Mouse (Mus musculus) limb, embryonic 12.5 days (tissue): Measurements from ENCODE around the gene Patz1. TPM values are rescaled to one million over a fixed set of nuclear protein-coding genes. Genes with fewer than 3 reads are reported as not detected.
A peak's percentile ranks its signal among the peaks of the same experiment; 100 is the strongest.

Source experiments
- ATAC-seq: fragments of 200-750 bp; cut with Nextera tagmentation; 2 replicates; pipeline ENCODE4 v1.8.0; 2017; ENCODE audit warnings: low read depth, moderate TSS enrichment; ENCODE audit not compliant: insufficient number of reproducible peaks, insufficient read depth, low FRiP score, low TSS enrichment
- H3K27ac ChIP-seq: fragments of 300-500 bp; sonication (generic); 2 replicates; pipeline ENCODE4 v1.5.1; 2016; ENCODE audit warnings: mild to moderate bottlenecking, moderate library complexity
- H3K27me3 ChIP-seq: fragments of 300-500 bp; sonication (generic); 2 replicates; pipeline ENCODE4 v1.6.1; 2016; ENCODE audit warnings: mild to moderate bottlenecking, moderate library complexity
- H3K36me3 ChIP-seq: fragments of 300-500 bp; sonication (generic); 2 replicates; pipeline ENCODE4 v1.6.1; 2016; ENCODE audit warnings: mild to moderate bottlenecking, moderate library complexity
- H3K4me1 ChIP-seq: fragments of 300-500 bp; sonication (generic); replicated peaks from 2 replicates; pipeline ENCODE4 v1.6.1; 2016
- H3K4me2 ChIP-seq: fragments of 300-500 bp; sonication (generic); 2 replicates; pipeline ENCODE4 v1.6.1; 2016; ENCODE audit warnings: mild to moderate bottlenecking, moderate library complexity
- H3K4me3 ChIP-seq: fragments of 300-500 bp; sonication (generic); replicated peaks from 2 replicates; pipeline ENCODE4 v1.5.1; 2016; ENCODE audit warnings: mild to moderate bottlenecking
- H3K9ac ChIP-seq: fragments of 300-500 bp; sonication (generic); replicated peaks from 2 replicates; pipeline ENCODE4 v1.6.1; 2016; ENCODE audit warnings: mild to moderate bottlenecking, moderate library complexity
- H3K9me3 ChIP-seq: fragments of 300-500 bp; sonication (generic); 2 replicates; pipeline ENCODE4 v1.6.1; 2016; ENCODE audit warnings: mild to moderate bottlenecking, moderate library complexity
- WGBS: fragments of 180-500 bp; shearing (Covaris S2); methylation state at CpG from one replicate; pipeline ENCODE4 v1.1.7; 2016; 5-methylcytosine and 5-hydroxymethylcytosine counted together
- polyA plus RNA-seq: library from polyadenylated mRNA; unstranded; fragments of >200 nt; fragmentation: Nextera tagmentation; extraction: Ambion mirVana; gene quantifications from 2 replicates; pipeline ENCODE4 v1.2.1, GENCODE M21; 2016

The Patz1 gene
- 72.2 and 75.0 TPM in 2 replicates for polyA plus RNA-seq

DNA sequence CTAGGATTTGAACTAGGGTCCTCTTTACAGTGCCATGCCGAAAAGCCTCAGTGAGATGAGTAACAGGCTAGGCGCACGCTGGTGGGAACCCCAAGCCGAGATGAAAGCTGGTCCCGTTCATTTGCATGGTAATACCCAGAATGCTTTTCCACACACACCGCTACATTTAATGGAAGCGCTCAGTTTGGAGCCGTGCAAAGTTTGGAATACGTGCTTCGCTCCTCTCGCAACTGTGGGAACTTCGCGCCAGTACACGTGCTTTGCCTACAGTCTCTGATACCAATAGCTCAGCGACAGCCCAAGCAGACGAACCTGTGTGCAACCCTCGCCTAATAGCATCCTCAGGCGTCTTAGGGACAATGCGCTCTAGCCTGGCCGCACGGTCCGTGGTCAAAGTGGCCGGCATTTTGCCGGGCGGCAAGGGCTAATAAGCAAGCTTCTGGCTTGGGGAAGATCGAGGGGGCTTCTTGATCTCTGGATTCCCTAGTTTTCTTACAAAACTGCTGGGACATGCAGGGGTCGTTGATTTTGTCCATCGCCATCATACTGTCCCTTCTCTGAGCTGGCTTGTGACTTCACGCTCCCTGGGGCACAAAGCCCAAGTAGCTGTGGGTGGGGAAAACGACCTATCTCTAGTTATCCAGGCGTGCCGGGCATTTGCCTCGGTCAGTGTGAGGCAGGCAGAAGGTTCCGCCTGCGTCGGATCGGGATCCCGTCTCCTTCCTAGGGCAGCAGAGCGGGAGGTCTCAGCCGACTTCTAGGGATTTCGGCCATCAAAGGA, at the start of gene Patz1:
Gene Patz1 (plus strand): TSS at position 354 of the 781 bp plus-strand sequence.
- no peaks in the 10 kb centered on the region for H3K9me3 ChIP-seq
- peak; percentile 16 for ATAC-seq
- under 1% methylated on average over 41 of the region's 41 CpGs for WGBS
- H3K4me3 ChIP-seq: peak within 1 kb of the TSS; percentile 86
- H3K27me3 ChIP-seq: no peaks in the 10 kb centered on the region
- H3K9ac ChIP-seq: peak within 1 kb of the TSS; percentile 97
- H3K36me3 ChIP-seq: peaks cover 12% of the 10 kb centered on the region
- H3K4me1 ChIP-seq: peaks cover 27% of the 10 kb centered on the region
- H3K27ac ChIP-seq: peak within 1 kb of the TSS; percentile 100
- peak within 1 kb of the TSS; percentile 100 for H3K4me2 ChIP-seq

- H3K4me2 ChIP-seq: no peak overlapping the region
- H3K27ac ChIP-seq: no peak overlapping the region
- peaks cover 95% of the 10 kb centered on the region for H3K36me3 ChIP-seq
- no peaks in the 10 kb centered on the region for H3K27me3 ChIP-seq
- ATAC-seq: no peak
- no peaks in the 10 kb centered on the region for H3K4me1 ChIP-seq
- H3K4me3 ChIP-seq: no peak overlapping the region
- 92% methylated on average over 7 of the region's 7 CpGs for WGBS
- no peak overlapping the region for H3K9ac ChIP-seq
- no peaks in the 10 kb centered on the region for H3K9me3 ChIP-seq
Measured at GRCm38 (mm10) chr11:3242395-3242794, 46.3 kb upstream of the Patz1 start.

DNA sequence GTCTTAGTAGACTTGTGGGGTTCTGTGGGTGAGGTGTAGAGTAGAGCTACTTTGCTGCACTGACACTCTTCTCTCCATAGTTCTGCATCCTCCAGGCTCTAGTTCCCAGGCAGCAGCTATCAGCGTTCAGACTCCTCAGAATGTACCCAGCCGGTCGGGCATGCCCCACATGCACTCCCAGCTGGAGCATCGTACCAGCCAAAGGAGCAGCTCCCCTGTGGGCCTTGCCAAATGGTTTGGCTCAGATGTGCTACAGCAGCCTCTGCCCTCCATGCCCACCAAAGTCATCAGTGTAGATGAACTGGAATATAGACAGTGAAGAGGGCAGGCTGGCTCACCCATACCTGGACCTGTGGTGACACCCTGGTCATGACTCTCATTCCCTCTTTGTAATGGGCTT, 44.9 kb upstream of the Patz1 start:
- WGBS: 87% methylated on average over 4 of the region's 4 CpGs
- Histone ChIP-seq H3K4me3 (no peak overlapping the region), H3K27ac (no peak overlapping the region), H3K4me1 (no peaks in the 10 kb centered on the region), H3K9ac (no peak overlapping the region), H3K4me2 (no peak overlapping the region), H3K36me3 (peaks cover 95% of the 10 kb centered on the region), H3K27me3 (no peaks in the 10 kb centered on the region), H3K9me3 (no peaks in the 10 kb centered on the region)
- ATAC-seq: no peak

GRCm38 (mm10) chr11:3247387-3247786, 41.3 kb upstream of the Patz1 start:
- H3K4me3 ChIP-seq: no peak overlapping the region
- no peaks in the 10 kb centered on the region for H3K9me3 ChIP-seq
- 96% methylated on average over 2 of the region's 2 CpGs for WGBS
- peaks cover 95% of the 10 kb centered on the region for H3K36me3 ChIP-seq
- H3K9ac ChIP-seq: no peak overlapping the region
- ATAC-seq: no peak
- H3K27me3 ChIP-seq: no peaks in the 10 kb centered on the region
- no peak overlapping the region for H3K27ac ChIP-seq
- H3K4me2 ChIP-seq: no peak overlapping the region
- H3K4me1 ChIP-seq: no peaks in the 10 kb centered on the region

GRCm38 (mm10) chr11:3259537-3259936, 29.1 kb upstream of the Patz1 start:
- Histone ChIP-seq H3K27ac (no peak overlapping the region), H3K4me3 (no peak overlapping the region), H3K9ac (no peak overlapping the region), H3K9me3 (no peaks in the 10 kb centered on the region), H3K4me2 (no peak overlapping the region), H3K4me1 (peaks cover 10% of the 10 kb centered on the region; the same call in 1 of the 2 replicates), H3K27me3 (no peaks in the 10 kb centered on the region), H3K36me3 (peaks cover 89% of the 10 kb centered on the region)
- 88% methylated on average over 1 of the region's 1 CpGs for WGBS
- no peak for ATAC-seq

GRCm38 (mm10) chr11:3265291-3266078, 23.2 kb upstream of the Patz1 start:
- H3K36me3 ChIP-seq: peaks cover 37% of the 10 kb centered on the region
- H3K4me2 ChIP-seq: peak overlapping the region; percentile 77
- H3K4me3 ChIP-seq: peak overlapping the region; percentile 89
- 3% methylated on average over 26 of the region's 26 CpGs for WGBS
- H3K27ac ChIP-seq: peak overlapping the region; percentile 97
- H3K9me3 ChIP-seq: no peaks in the 10 kb centered on the region
- H3K9ac ChIP-seq: peak overlapping the region; percentile 94
- ATAC-seq: 0 out of 2 replicates have a peak, but pooled peaks have one; percentile 3
- peaks cover 17% of the 10 kb centered on the region for H3K4me1 ChIP-seq
- H3K27me3 ChIP-seq: no peaks in the 10 kb centered on the region

- peak within 1 kb of the TSS; percentile 94 for H3K9ac ChIP-seq
- H3K36me3 ChIP-seq: peaks cover 30% of the 10 kb centered on the region
- peak within 1 kb of the TSS; percentile 89 for H3K4me3 ChIP-seq
- H3K27ac ChIP-seq: peak within 1 kb of the TSS; percentile 97
- WGBS: under 1% methylated on average over 72 of the region's 72 CpGs
- H3K4me2 ChIP-seq: peak within 1 kb of the TSS; percentile 77
- peak; percentile 97 for ATAC-seq
- H3K9me3 ChIP-seq: no peaks in the 10 kb centered on the region
- H3K27me3 ChIP-seq: no peaks in the 10 kb centered on the region
- H3K4me1 ChIP-seq: peaks cover 17% of the 10 kb centered on the region
Measured at GRCm38 (mm10) chr11:3266079-3266685, 22.5 kb upstream of the Patz1 start, which contains the start of gene Drg1. Drg1 (minus strand) TSS chr11:3266415.

- Histone ChIP-seq H3K4me2 (peak overlapping the region; percentile 77), H3K4me1 (peaks cover 17% of the 10 kb centered on the region), H3K36me3 (peaks cover 20% of the 10 kb centered on the region), H3K9ac (peak overlapping the region; percentile 75), H3K27ac (peak overlapping the region; percentile 97; the same call in 1 of the 2 replicates), H3K9me3 (no peaks in the 10 kb centered on the region), H3K27me3 (no peaks in the 10 kb centered on the region), H3K4me3 (peak overlapping the region; percentile 89)
- WGBS: 64% methylated on average over 7 of the region's 7 CpGs
- ATAC-seq: no peak
Measured at GRCm38 (mm10) chr11:3267133-3267532, 21.5 kb upstream of the Patz1 start.

DNA sequence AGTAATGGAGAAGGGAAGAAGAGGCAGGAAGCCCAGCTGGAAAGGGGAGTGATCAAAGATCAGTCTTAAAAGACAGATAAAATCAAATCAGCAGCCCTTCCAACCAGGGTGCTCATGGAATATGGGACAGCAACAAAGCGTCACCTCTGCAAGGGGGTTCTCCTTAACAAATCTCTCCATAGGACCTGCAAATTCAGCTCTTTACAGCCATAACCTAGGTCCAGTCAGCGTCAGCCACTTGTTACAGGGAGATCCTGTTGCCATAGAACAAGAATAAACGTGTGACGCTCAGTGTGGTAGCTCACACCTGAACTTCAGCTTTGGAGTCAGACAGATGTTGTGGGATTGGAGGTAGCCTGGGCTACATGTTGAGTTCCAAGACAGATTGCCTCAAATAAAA, 19.4 kb upstream of the Patz1 start:
- H3K27me3 ChIP-seq: no peaks in the 10 kb centered on the region
- no peak overlapping the region for H3K9ac ChIP-seq
- H3K27ac ChIP-seq: no peak overlapping the region
- H3K9me3 ChIP-seq: no peaks in the 10 kb centered on the region
- ATAC-seq: no peak
- peaks cover 10% of the 10 kb centered on the region for H3K4me1 ChIP-seq
- no peak overlapping the region for H3K4me2 ChIP-seq
- 39% methylated on average over 4 of the region's 4 CpGs for WGBS
- H3K36me3 ChIP-seq: peaks cover 2% of the 10 kb centered on the region; the same call in 1 of the 2 replicates
- H3K4me3 ChIP-seq: no peak overlapping the region

DNA sequence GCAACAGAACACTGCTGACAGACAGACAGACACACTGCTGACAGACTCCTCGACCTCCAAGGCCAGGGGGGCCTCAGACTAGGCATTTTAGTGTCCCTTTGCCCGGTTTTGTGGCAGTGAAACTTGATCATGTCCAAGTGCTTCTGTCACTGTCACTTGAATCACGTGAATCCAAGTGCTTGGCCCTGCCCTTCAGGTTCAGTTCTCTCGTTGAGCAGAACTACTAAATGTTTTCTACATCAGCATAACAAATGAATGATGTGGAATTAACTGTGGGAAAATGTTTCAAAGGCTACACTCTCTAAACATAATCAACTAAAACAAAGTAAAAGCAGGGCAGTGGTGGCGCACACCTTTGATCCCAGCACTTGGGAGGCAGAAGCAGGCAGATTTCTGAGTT, 10.3 kb upstream of the Patz1 start:
- 61% methylated on average over 5 of the region's 5 CpGs for WGBS
- no peak overlapping the region for H3K4me3 ChIP-seq

DNA sequence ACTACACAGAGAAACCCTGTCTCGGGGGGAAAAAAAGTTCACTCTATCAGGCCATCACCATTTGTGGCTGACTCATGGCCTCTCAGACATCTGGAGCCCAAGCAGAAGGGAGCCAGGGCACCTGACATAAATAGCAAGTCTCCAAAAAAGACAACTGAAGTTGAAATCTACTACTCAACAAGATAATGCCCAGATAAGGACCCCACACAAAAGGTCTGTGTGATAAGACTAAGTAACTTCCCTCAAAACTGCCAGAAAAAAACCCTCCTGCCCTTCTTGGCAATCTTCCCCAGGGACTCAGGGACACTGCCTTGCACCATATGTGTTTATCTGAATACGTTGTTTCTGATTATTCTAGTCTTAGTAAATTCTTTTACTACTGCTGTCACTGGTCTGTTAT, 8.9 kb upstream of the Patz1 start:
- 82% methylated on average over 2 of the region's 2 CpGs for whole genome bisulfite sequencing

More for the DNA sequence above, 10.3 kb upstream of the Patz1 start:
- H3K4me2 ChIP-seq: no peak overlapping the region
- H3K36me3 ChIP-seq: no peaks in the 10 kb centered on the region
- ATAC-seq: no peak
- H3K9ac ChIP-seq: no peak overlapping the region
- no peak overlapping the region for H3K27ac ChIP-seq
- 0 out of 2 replicates have a peak, but pooled peaks cover 8% of the 10 kb centered on the region for H3K9me3 ChIP-seq
- H3K27me3 ChIP-seq: no peaks in the 10 kb centered on the region
- H3K4me1 ChIP-seq: no peaks in the 10 kb centered on the region

More for the DNA sequence above, 8.9 kb upstream of the Patz1 start:
- Histone ChIP-seq H3K27ac (no peak overlapping the region), H3K36me3 (no peaks in the 10 kb centered on the region), H3K9me3 (0 out of 2 replicates have a peak, but pooled peaks cover 8% of the 10 kb centered on the region), H3K9ac (no peak overlapping the region), H3K4me1 (no peaks in the 10 kb centered on the region), H3K4me2 (no peak overlapping the region), H3K27me3 (no peaks in the 10 kb centered on the region), H3K4me3 (no peak overlapping the region)
- no peak for ATAC-seq
